In genomic region chr2:160619831-160620230, GRCm38 (mm10) we compare ENCODE assay signal across 9 mouse cellular contexts. TPM values are rescaled to one million over a fixed set of nuclear protein-coding genes. Genes with fewer than 3 reads are reported as not detected.
A peak's percentile ranks its signal among the peaks of the same experiment; 100 is the strongest.
DNase-seq lines count a peak whose midpoint lies in the region; ATAC-seq and TF ChIP-seq lines count a peak whose summit lies in the region.
"Had no signal": no experiment of that assay in that cellular context is flagged by ENCODE, and none has a peak within 500 bp of the region (broad histone marks: within the 10 kb centered on the region; RNA-seq: fewer than 3 reads in every experiment).

No protein-coding gene starts in this region.

- DNase-seq in 416B (ENCODE audit: low read depth), result peak; percentile 59
- DNase-seq in adrenal gland, adult 18-20 months (ENCODE audit: low spot score in 2 of 2), result peak; percentile 54 to 55
- peak; percentile 89 for DNase-seq in heart, adult 8-10 months (ENCODE audit: low spot score)
- DNase-seq in kidney, postnatal 10 days, result peak; percentile 66
- DNase-seq in layer of hippocampus, adult 2 months (ENCODE audit: low spot score in 2 of 2), result no peak

- H3K79me2 ChIP-seq in macrophage (ENCODE audit: inconsistent target), result peaks cover 9% of the 10 kb centered on the region; the same call in 1 of the 2 replicates

- H3K27ac ChIP-seq in macrophage, result peak overlapping the region; percentile 80
- H3K27ac ChIP-seq in midbrain, embryonic 13.5 days, result no peak overlapping the region
- H3K27ac ChIP-seq in layer of hippocampus, adult 2 months, result no peak overlapping the region

- H3K4me2 ChIP-seq in midbrain, embryonic 13.5 days (replicated peaks), result no peak overlapping the region

- H3K9me3 ChIP-seq in midbrain, embryonic 13.5 days, result no peaks in the 10 kb centered on the region

- H3K9ac ChIP-seq in midbrain, embryonic 13.5 days (replicated peaks), result no peak overlapping the region

- WGBS in macrophage (ENCODE audit: missing documents), result 37% methylated on average over 9 of the region's 9 CpGs
- WGBS in midbrain, embryonic 13.5 days, result 62% methylated on average over 9 of the region's 9 CpGs

- H3K27me3 ChIP-seq in midbrain, embryonic 13.5 days, result no peaks in the 10 kb centered on the region
- H3K27me3 ChIP-seq: megakaryocyte, embryonic 14.5 days had no signal

- H3K36me3 ChIP-seq in macrophage (ENCODE audit: inconsistent target), result no peaks in the 10 kb centered on the region
- H3K36me3 ChIP-seq in midbrain, embryonic 13.5 days, result no peaks in the 10 kb centered on the region

- TF ChIP-seq CTCF in layer of hippocampus, adult 2 months (conservative IDR thresholded peaks at IDR 0.05), result no peak

- peak overlapping the region; percentile 0; the same call in 1 of the 2 replicates for H3K4me3 ChIP-seq in macrophage (ENCODE audit: inconsistent target)
- H3K4me3 ChIP-seq in midbrain, embryonic 13.5 days (replicated peaks), result no peak overlapping the region
- H3K4me3 ChIP-seq in layer of hippocampus, adult 2 months, result no peak overlapping the region

- ATAC-seq in inflammation-experienced regulatory T-cells, adult 6 months, result no peak
- no peak for ATAC-seq in midbrain, embryonic 13.5 days

- H3K4me1 ChIP-seq in midbrain, embryonic 13.5 days (replicated peaks), result no peaks in the 10 kb centered on the region; the same call in 1 of the 2 replicates

RNA-seq across cellular contexts. Expression of gene Top1, which starts 25.9 kb away (rescaled TPM):
- total RNA-seq in adrenal gland, adult 18-20 months (2021), result 100 to 1,000 TPM in 1 of 2 experiments, 10 to 100 TPM in 1; 83.5 to 105 TPM
- total RNA-seq in heart, adult 8-10 months (2022), result 10 to 100 TPM; 39.8 to 46.9 (median 43.0) TPM
- total RNA-seq in macrophage (2018; cell fraction: chromatin; rRNA removed), result 1,000 to 10,000 TPM in 5 of 26 experiments, 100 to 1,000 TPM in 21; 163 to 2,320 (median 324) TPM
- total RNA-seq in macrophage (2018; cell fraction: cytosol; rRNA removed), result 100 to 1,000 TPM in 5 of 26 experiments, 10 to 100 TPM in 21; 48.6 to 258 (median 67.5) TPM
- 100 to 1,000 TPM in 23 of 26 experiments, 10 to 100 TPM in 3; 82.9 to 919 (median 169) TPM for total RNA-seq in macrophage (2018; cell fraction: nucleus; rRNA removed)
- polyA plus RNA-seq in macrophage (2018), result 52.3 to 148 TPM (median 103 TPM) in 3 replicates
- polyA plus RNA-seq in inflammation-experienced regulatory T-cells, adult 6 months (2017; shearing (Covaris generic)), result 10 to 100 TPM; 84.6 to 91.2 (median 89.9) TPM
- polyA plus RNA-seq in midbrain, embryonic 13.5 days (2015; fragmentation: Nextera tagmentation; extraction: Ambion mirVana), result 115 and 116 TPM in 2 replicates
- total RNA-seq in layer of hippocampus, adult 2 months (2021), result 10 to 100 TPM; 79.4 to 83.9 TPM

Comparison
In these comparisons a context has a peak if more than half of its experiments do, and no peak if none do; other contexts are left out.
1. DNase-seq: peak in 416B (single experiment), adrenal gland, adult 18-20 months (2 of 2), heart, adult 8-10 months (single experiment) and kidney, postnatal 10 days (single experiment); none in layer of hippocampus, adult 2 months (0 of 2).